Mouse (Mus musculus) brain, embryonic 14.5 days (tissue): ENCODE data around the gene Metap1d.

ENCODE experiments used
- CTCF ChIP-seq: fragments of 200-500 bp; IDR thresholded peaks from 2 replicates; pipeline ENCODE4 v1.5.1; 2012; ENCODE audit warnings: inconsistent platforms, mild to moderate bottlenecking, moderate library complexity, borderline replicate concordance; ENCODE audit not compliant: insufficient read depth, insufficient read length; ENCODE audit errors: extremely low read depth
- POLR2A ChIP-seq: fragments of 200-500 bp; IDR thresholded peaks from 2 replicates; pipeline ENCODE4 v1.6.1; 2012; ENCODE audit warnings: mild to moderate bottlenecking, inconsistent platforms, borderline replicate concordance; ENCODE audit not compliant: poor library complexity, insufficient read depth, insufficient read length, severe bottlenecking; ENCODE audit errors: extremely low read depth

DNA sequence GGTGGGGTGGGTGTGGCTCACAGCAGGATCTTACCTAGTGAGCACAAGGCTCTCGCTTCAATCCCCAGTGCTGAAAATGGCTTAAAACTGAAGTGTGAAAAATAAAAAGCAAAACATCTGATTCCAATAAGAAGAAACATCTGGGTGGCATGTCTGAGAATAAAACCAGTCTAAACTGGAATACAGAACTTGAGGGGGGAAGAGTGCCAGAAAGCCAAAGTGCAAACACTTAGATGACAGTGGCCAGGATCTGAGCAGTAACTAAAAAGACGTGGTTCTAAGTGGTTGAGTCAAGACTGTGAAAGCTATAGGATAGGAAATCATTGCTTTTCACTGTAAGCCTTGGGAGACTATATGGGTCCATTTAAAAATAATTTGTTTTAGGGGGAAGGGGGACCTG is 9.7 kb upstream of the Metap1d start:
- TF ChIP-seq CTCF (no peak), POLR2A (no peak)
